Mouse (Mus musculus) spleen, adult 2 months (tissue): ENCODE measurements at regions not wholly inside any gene's neighbourhood (a gene's known extent, or its start where the extent isn't known, plus 50 kb on each side); places are given as distances from the start of the nearest gene placed in this dataset.

Experiments used
- DNase-seq, 2 experiments: peaks; one replicate each; pipeline versions ENCODE4 v3.0.0 to v3.0.0-alpha.2; 2012 to 2021; ENCODE audit warnings: low spot score in 2 of 2, low read depth in 1 of 2
- H3K27ac ChIP-seq: fragments of 200-500 bp; 2 replicates; pipeline ENCODE4 v1.5.1; 2012; ENCODE audit warnings: low read length, inconsistent platforms; ENCODE audit not compliant: insufficient read depth
- H3K27me3 ChIP-seq: fragments of 200-500 bp; 2 replicates; pipeline ENCODE4 v1.6.1; 2012; ENCODE audit warnings: mild to moderate bottlenecking, moderate library complexity, low read length, inconsistent platforms; ENCODE audit not compliant: control insufficient read depth, insufficient read depth
- H3K36me3 ChIP-seq: fragments of 200-500 bp; 2 replicates; pipeline ENCODE4 v1.6.1; 2012; ENCODE audit warnings: mild to moderate bottlenecking, low read length, inconsistent platforms; ENCODE audit not compliant: control insufficient read depth, insufficient read depth
- H3K4me1 ChIP-seq: fragments of 200-500 bp; 2 replicates; pipeline ENCODE4 v1.6.1; 2011; ENCODE audit warnings: inconsistent platforms; ENCODE audit not compliant: control insufficient read depth, insufficient read depth, insufficient read length
- H3K4me3 ChIP-seq: fragments of 200-500 bp; 2 replicates; pipeline ENCODE4 v1.5.1; 2011; ENCODE audit warnings: mild to moderate bottlenecking, inconsistent platforms; ENCODE audit not compliant: insufficient read depth, insufficient read length; ENCODE audit errors: extremely low read depth
- CTCF ChIP-seq: fragments of 200-500 bp; IDR thresholded peaks from 2 replicates; pipeline ENCODE4 v1.5.1; 2011; ENCODE audit warnings: mild to moderate bottlenecking, inconsistent platforms; ENCODE audit not compliant: insufficient read depth, insufficient read length, insufficient replicate concordance; ENCODE audit errors: extremely low read depth
- POLR2A ChIP-seq: fragments of 200-500 bp; IDR thresholded peaks from 2 replicates; pipeline ENCODE4 v1.6.1; 2011; ENCODE audit warnings: low read depth, low read length, inconsistent platforms
- WGBS: fragments of 180-500 bp; shearing (Covaris S2); methylation state at CpG from one replicate; pipeline ENCODE4 v1.1.7; 2018; 5-methylcytosine and 5-hydroxymethylcytosine counted together

GRCm38 (mm10) chr5:39153291-39153794 lies 276.7 kb upstream of the Clnk start:
- no peaks in the 10 kb centered on the region for H3K27me3 ChIP-seq
- TF ChIP-seq POLR2A (no peak), CTCF (no peak)
- no peak overlapping the region for H3K27ac ChIP-seq
- H3K36me3 ChIP-seq, result no peaks in the 10 kb centered on the region
- H3K4me1 ChIP-seq, result peaks cover 4% of the 10 kb centered on the region
- H3K4me3 ChIP-seq, result no peak overlapping the region
- DNase-seq, result no peak

- H3K27ac ChIP-seq, result no peak overlapping the region
- no peaks in the 10 kb centered on the region for H3K36me3 ChIP-seq
- no peaks in the 10 kb centered on the region for H3K27me3 ChIP-seq
- peaks cover 4% of the 10 kb centered on the region for H3K4me1 ChIP-seq
- TF ChIP-seq CTCF, result no peak
- TF ChIP-seq POLR2A, result no peak
- no peak overlapping the region for H3K4me3 ChIP-seq
- 85% methylated on average over 4 of the region's 4 CpGs for WGBS
- DNase-seq, result no peak
Measured at GRCm38 (mm10) chr5:39151917-39152316, 275.3 kb upstream of the Clnk start.

GRCm38 (mm10) chr5:39150891-39151290 lies 274.3 kb upstream of the Clnk start:
- Histone ChIP-seq H3K27me3 (no peaks in the 10 kb centered on the region), H3K27ac (no peak overlapping the region), H3K36me3 (no peaks in the 10 kb centered on the region), H3K4me3 (no peak overlapping the region), H3K4me1 (peaks cover 3% of the 10 kb centered on the region)
- TF ChIP-seq CTCF (no peak), POLR2A (no peak)
- WGBS, result 39% methylated on average over 4 of the region's 4 CpGs
- no peak for DNase-seq

- DNase-seq, result no peak
- Histone ChIP-seq H3K27ac (no peak overlapping the region), H3K4me3 (no peak overlapping the region), H3K27me3 (no peaks in the 10 kb centered on the region), H3K36me3 (no peaks in the 10 kb centered on the region), H3K4me1 (no peaks in the 10 kb centered on the region)
- 37% methylated on average over 2 of the region's 2 CpGs for WGBS
- no peak for TF ChIP-seq CTCF
- no peak for TF ChIP-seq POLR2A
Measured at GRCm38 (mm10) chr5:39145658-39146057, 269.0 kb upstream of the Clnk start.

- Histone ChIP-seq H3K4me1 (no peaks in the 10 kb centered on the region), H3K4me3 (no peak overlapping the region), H3K36me3 (no peaks in the 10 kb centered on the region), H3K27ac (no peak overlapping the region), H3K27me3 (no peaks in the 10 kb centered on the region)
- TF ChIP-seq POLR2A (no peak), CTCF (no peak)
- no peak for DNase-seq
- WGBS, result 91% methylated on average over 10 of the region's 10 CpGs
Measured at GRCm38 (mm10) chr5:39144225-39144624, 267.6 kb upstream of the Clnk start.

- H3K4me1 ChIP-seq, result no peaks in the 10 kb centered on the region
- no peak overlapping the region for H3K27ac ChIP-seq
- H3K36me3 ChIP-seq, result no peaks in the 10 kb centered on the region
- 82% methylated on average over 4 of the region's 4 CpGs for WGBS
- no peak overlapping the region for H3K4me3 ChIP-seq
- TF ChIP-seq CTCF (no peak), POLR2A (no peak)
- no peak for DNase-seq
- H3K27me3 ChIP-seq, result no peaks in the 10 kb centered on the region
Measured at GRCm38 (mm10) chr5:39143648-39144047, 267.0 kb upstream of the Clnk start.

- H3K27ac ChIP-seq, result no peak overlapping the region
- no peak overlapping the region for H3K4me3 ChIP-seq
- TF ChIP-seq POLR2A, result no peak
- TF ChIP-seq CTCF, result no peak
- DNase-seq, result no peak
- H3K36me3 ChIP-seq, result no peaks in the 10 kb centered on the region
- no peaks in the 10 kb centered on the region; the same call in 1 of the 2 replicates for H3K27me3 ChIP-seq
- H3K4me1 ChIP-seq, result no peaks in the 10 kb centered on the region
- whole genome bisulfite sequencing, result 91% methylated on average over 3 of the region's 3 CpGs
Measured at GRCm38 (mm10) chr5:39138375-39138774, 261.8 kb upstream of the Clnk start.
